Comparison of ENCODE assay signal across 8 mouse cellular contexts in genomic region chr11:49652401-49653078, GRCm38 (mm10). TPM values are rescaled to one million over a fixed set of nuclear protein-coding genes. Genes with fewer than 3 reads are reported as not detected.
DNase-seq lines count a peak whose midpoint lies in the region; ATAC-seq and TF ChIP-seq lines count a peak whose summit lies in the region.

No protein-coding gene starts in this region.

- peak; percentile 82 to 83 for DNase-seq in B cell, adult 2 months
- peak; percentile 57 to 80 for DNase-seq in heart, adult 9 months (ENCODE audit: low spot score in 2 of 2)
- peak; percentile 58 to 90 for DNase-seq in kidney, adult 8-10 months
- peak; percentile 79 to 91 for DNase-seq in spleen, postnatal 10 days (ENCODE audit: low spot score in 2 of 2)

- no peaks in the 10 kb centered on the region for H3K9me3 ChIP-seq in embryonic facial prominence, embryonic 15.5 days (replicated peaks)
- H3K9me3 ChIP-seq in limb, embryonic 12.5 days, result 0 out of 2 replicates have a peak, but pooled peaks cover 4% of the 10 kb centered on the region
- H3K9me3 ChIP-seq in midbrain, embryonic 15.5 days, result no peaks in the 10 kb centered on the region

- 20% methylated on average over 19 of the region's 19 CpGs for WGBS in embryonic facial prominence, embryonic 15.5 days
- 27% methylated on average over 19 of the region's 19 CpGs for WGBS in limb, embryonic 12.5 days
- 25% methylated on average over 19 of the region's 19 CpGs for WGBS in midbrain, embryonic 15.5 days

- H3K4me2 ChIP-seq in embryonic facial prominence, embryonic 15.5 days (replicated peaks), result peak overlapping the region; percentile 34; the same call in 1 of the 2 replicates
- H3K4me2 ChIP-seq in limb, embryonic 12.5 days, result peak overlapping the region; percentile 17
- peak overlapping the region; percentile 41 for H3K4me2 ChIP-seq in midbrain, embryonic 15.5 days

- H3K9ac ChIP-seq in embryonic facial prominence, embryonic 15.5 days, result no peak overlapping the region
- no peak overlapping the region for H3K9ac ChIP-seq in limb, embryonic 12.5 days (replicated peaks)
- H3K9ac ChIP-seq in midbrain, embryonic 15.5 days, result no peak overlapping the region

- no peak for TF ChIP-seq POLR2A in bone marrow macrophage, adult 2 months (IDR thresholded peaks at IDR 0.05; ENCODE audit: borderline replicate concordance, low read depth, low read length)

- H3K36me3 ChIP-seq in embryonic facial prominence, embryonic 15.5 days, result no peaks in the 10 kb centered on the region
- H3K36me3 ChIP-seq in limb, embryonic 12.5 days, result no peaks in the 10 kb centered on the region
- no peaks in the 10 kb centered on the region for H3K36me3 ChIP-seq in midbrain, embryonic 15.5 days (replicated peaks)

- peaks cover 3% of the 10 kb centered on the region; the same call in 1 of the 2 replicates for H3K4me1 ChIP-seq in bone marrow macrophage, adult 2 months (ENCODE audit: control insufficient read depth, insufficient read depth, low read length)
- H3K4me1 ChIP-seq in embryonic facial prominence, embryonic 15.5 days, result peaks cover 13% of the 10 kb centered on the region
- peaks cover 10% of the 10 kb centered on the region for H3K4me1 ChIP-seq in limb, embryonic 12.5 days (replicated peaks)
- no peaks in the 10 kb centered on the region for H3K4me1 ChIP-seq in midbrain, embryonic 15.5 days

- no peak overlapping the region for H3K27ac ChIP-seq in bone marrow macrophage, adult 2 months (ENCODE audit: insufficient read depth, low read depth, low read length)
- H3K27ac ChIP-seq in embryonic facial prominence, embryonic 15.5 days (replicated peaks), result no peak overlapping the region
- no peak overlapping the region for H3K27ac ChIP-seq in limb, embryonic 12.5 days
- no peak overlapping the region for H3K27ac ChIP-seq in midbrain, embryonic 15.5 days

- no peak; the same call in 1 of the 2 replicates for ATAC-seq in embryonic facial prominence, embryonic 15.5 days (ENCODE audit: insufficient number of reproducible peaks, low FRiP score, low TSS enrichment, low read depth)
- no peak for ATAC-seq in limb, embryonic 12.5 days (ENCODE audit: insufficient number of reproducible peaks, insufficient read depth, low FRiP score, low TSS enrichment, low read depth)
- peak; percentile 79 for ATAC-seq in midbrain, embryonic 15.5 days (replicated peaks)

- no peak overlapping the region for H3K4me3 ChIP-seq in bone marrow macrophage, adult 2 months (ENCODE audit: insufficient read depth, low read length)
- H3K4me3 ChIP-seq in embryonic facial prominence, embryonic 15.5 days (replicated peaks), result no peak overlapping the region
- no peak overlapping the region for H3K4me3 ChIP-seq in limb, embryonic 12.5 days (replicated peaks)
- H3K4me3 ChIP-seq in midbrain, embryonic 15.5 days, result no peak overlapping the region

- TF ChIP-seq CTCF in bone marrow macrophage, adult 2 months (IDR thresholded peaks at IDR 0.05; ENCODE audit: low read depth, low read length), result peak; percentile 66

- no peaks in the 10 kb centered on the region for H3K27me3 ChIP-seq in embryonic facial prominence, embryonic 15.5 days
- no peaks in the 10 kb centered on the region for H3K27me3 ChIP-seq in limb, embryonic 12.5 days
- no peaks in the 10 kb centered on the region for H3K27me3 ChIP-seq in midbrain, embryonic 15.5 days (replicated peaks)

RNA-seq across cellular contexts. Expression of gene Scgb3a1, which starts 10.9 kb away (rescaled TPM):
- polyA plus RNA-seq in bone marrow macrophage, adult 2 months (2012; ENCODE audit: insufficient read depth, insufficient read length, missing spikeins), result not detected in 2 replicates
- polyA plus RNA-seq in embryonic facial prominence, embryonic 15.5 days (2015; fragmentation: Nextera tagmentation; extraction: Ambion mirVana), result not detected in 2 replicates
- polyA plus RNA-seq in limb, embryonic 12.5 days (2016; fragmentation: Nextera tagmentation; extraction: Ambion mirVana), result not detected in 2 replicates
- polyA plus RNA-seq in midbrain, embryonic 15.5 days (2015; fragmentation: Nextera tagmentation; extraction: Ambion mirVana), result not detected in 2 replicates

RNA-seq across cellular contexts. Expression of gene Flt4, which starts 43.5 kb away (rescaled TPM):
- polyA plus RNA-seq in bone marrow macrophage, adult 2 months (2012; ENCODE audit: insufficient read depth, insufficient read length, missing spikeins), result not detected in 2 replicates
- polyA plus RNA-seq in embryonic facial prominence, embryonic 15.5 days (2015; fragmentation: Nextera tagmentation; extraction: Ambion mirVana), result 5.5 and 5.9 TPM in 2 replicates
- polyA plus RNA-seq in limb, embryonic 12.5 days (2016; fragmentation: Nextera tagmentation; extraction: Ambion mirVana), result 3.3 and 4.4 TPM in 2 replicates
- polyA plus RNA-seq in midbrain, embryonic 15.5 days (2015; fragmentation: Nextera tagmentation; extraction: Ambion mirVana), result 1.9 TPM in 2 replicates

RNA-seq across cellular contexts. Expression of gene Cnot6, which starts 60.0 kb away (rescaled TPM):
- polyA plus RNA-seq in bone marrow macrophage, adult 2 months (2012; ENCODE audit: insufficient read depth, insufficient read length, missing spikeins), result 33.5 and 37.6 TPM in 2 replicates
- polyA plus RNA-seq in embryonic facial prominence, embryonic 15.5 days (2015; fragmentation: Nextera tagmentation; extraction: Ambion mirVana), result 54.8 TPM in 2 replicates
- 93.2 and 95.3 TPM in 2 replicates for polyA plus RNA-seq in limb, embryonic 12.5 days (2016; fragmentation: Nextera tagmentation; extraction: Ambion mirVana)
- 47.4 and 52.2 TPM in 2 replicates for polyA plus RNA-seq in midbrain, embryonic 15.5 days (2015; fragmentation: Nextera tagmentation; extraction: Ambion mirVana)
